Mouse (Mus musculus) adrenal gland, adult (tissue): Measurements from ENCODE around the gene Vstm2l.
A peak's percentile ranks its signal among the peaks of the same experiment; 100 is the strongest.

Experiments
- DNase-seq, 2 experiments: peaks; one replicate each; pipeline ENCODE4 v3.0.0; 2022 to 2023; ENCODE audit warnings: low spot score in 1 of 2; ENCODE audit not compliant: inconsistent age in 2 of 2

The Vstm2l gene

GRCm38 (mm10) chr2:157914105-157914764 lies at the start of gene Vstm2l:
Gene Vstm2l (plus strand): TSS chr2:157914653.
- DNase-seq = peak; percentile 12 to 33

GRCm38 (mm10) chr2:157867126-157867525 lies 47.3 kb upstream of the Vstm2l start:
- no peak for DNase-seq

- peak; percentile 65 to 79 for DNase-seq
Observed at GRCm38 (mm10) chr2:157870247-157870646, 44.2 kb upstream of the Vstm2l start.

- peak; percentile 95 to 97 for DNase-seq
Observed at GRCm38 (mm10) chr2:157873223-157873622, 41.2 kb upstream of the Vstm2l start.

GRCm38 (mm10) chr2:157873691-157874090 lies 40.8 kb upstream of the Vstm2l start:
- peak in 1 of 2 experiments; percentile 23 for DNase-seq

- peak; percentile 65 to 77 for DNase-seq
Observed at GRCm38 (mm10) chr2:157875111-157875510, 39.3 kb upstream of the Vstm2l start.

GRCm38 (mm10) chr2:157877394-157877793 lies 37.1 kb upstream of the Vstm2l start:
- DNase-seq = peak; percentile 67 to 84

GRCm38 (mm10) chr2:157877967-157878366 lies 36.5 kb upstream of the Vstm2l start:
- no peak for DNase-seq

GRCm38 (mm10) chr2:157881939-157882338 lies 32.5 kb upstream of the Vstm2l start:
- DNase-seq = no peak

- DNase-seq = no peak
Observed at GRCm38 (mm10) chr2:157887275-157888025, 27.0 kb upstream of the Vstm2l start.

GRCm38 (mm10) chr2:157891166-157891565 lies 23.3 kb upstream of the Vstm2l start:
- DNase-seq = no peak

- DNase-seq = peak; percentile 36 to 74
Observed at GRCm38 (mm10) chr2:157897131-157897530, 17.3 kb upstream of the Vstm2l start.

- peak; percentile 82 to 95 for DNase-seq
Observed at GRCm38 (mm10) chr2:157913204-157913636, 1.2 kb upstream of the Vstm2l start.

- DNase-seq = no peak
Observed at GRCm38 (mm10) chr2:157913705-157914104, 748 bp upstream of the Vstm2l start.

GRCm38 (mm10) chr2:157914889-157915517 lies 550 bp downstream of the Vstm2l start:
- DNase-seq = no peak

GRCm38 (mm10) chr2:157918529-157918928 lies 4.1 kb downstream of the Vstm2l start:
- no peak for DNase-seq

GRCm38 (mm10) chr2:157921551-157921950 lies 7.1 kb downstream of the Vstm2l start:
- DNase-seq = no peak

- DNase-seq = no peak
Observed at GRCm38 (mm10) chr2:157923406-157923805, 9.0 kb downstream of the Vstm2l start.

- DNase-seq = no peak
Observed at GRCm38 (mm10) chr2:157924504-157924903, 10.1 kb downstream of the Vstm2l start.

GRCm38 (mm10) chr2:157926502-157926901 lies 12.0 kb downstream of the Vstm2l start:
- no peak for DNase-seq

GRCm38 (mm10) chr2:157926927-157927326 lies 12.5 kb downstream of the Vstm2l start:
- no peak for DNase-seq

- no peak for DNase-seq
Observed at GRCm38 (mm10) chr2:157927397-157927796, 12.9 kb downstream of the Vstm2l start.
